Mouse (Mus musculus): ENCODE measurements around the gene Hoga1. TPM values are rescaled to one million over a fixed set of nuclear protein-coding genes. Genes with fewer than 3 reads are reported as not detected.

Hoga1 gene
- polyA plus RNA-seq, 1 experiment from 2014 or later = 97.6 TPM

- no peak for DNase-seq (ENCODE audit: low spot score)
- ATAC-seq (replicated peaks; ENCODE audit: low FRiP score, low read depth) = no peak
- no peaks in the 10 kb centered on the region for H3K4me1 ChIP-seq (replicated peaks; ENCODE audit: insufficient read depth, low read length)
Measured at GRCm38 (mm10) chr19:42118596-42118995, 73.2 kb downstream of the Hoga1 start.

GRCm38 (mm10) chr19:42120451-42120850 is 75.0 kb downstream of the Hoga1 start:
- H3K4me2 ChIP-seq (ENCODE audit: low read length) = no peak overlapping the region
- DNase-seq (ENCODE audit: low spot score) (no peak), ATAC-seq (replicated peaks; ENCODE audit: low FRiP score, low read depth) (no peak)
- WGBS = 91% methylated on average over 8 of the region's 8 CpGs
- H3K36me3 ChIP-seq (ENCODE audit: insufficient read depth, low read length) = peaks cover 46% of the 10 kb centered on the region
- no peak for TF ChIP-seq CTCF (IDR thresholded peaks at IDR 0.05; ENCODE audit: low read depth)
- H3K4me3 ChIP-seq (replicated peaks; ENCODE audit: low read depth, low read length) = no peak overlapping the region
- H3K27me3 ChIP-seq (ENCODE audit: insufficient read depth, low read length) = no peaks in the 10 kb centered on the region
- no peak overlapping the region for H3K9ac ChIP-seq (ENCODE audit: low read depth, low read length)
- no peak overlapping the region for H3K27ac ChIP-seq
- H3K9me3 ChIP-seq (replicated peaks; ENCODE audit: low read length) = no peaks in the 10 kb centered on the region
- H3K4me1 ChIP-seq (replicated peaks; ENCODE audit: insufficient read depth, low read length) = no peaks in the 10 kb centered on the region

More at GRCm38 (mm10) chr19:42118596-42118995, 73.2 kb downstream of the Hoga1 start:
- no peak overlapping the region for H3K4me2 ChIP-seq (ENCODE audit: low read length)
- peaks cover 41% of the 10 kb centered on the region for H3K36me3 ChIP-seq (ENCODE audit: insufficient read depth, low read length)
- TF ChIP-seq CTCF (IDR thresholded peaks at IDR 0.05; ENCODE audit: low read depth) = no peak
- H3K9ac ChIP-seq (ENCODE audit: low read depth, low read length) = no peak overlapping the region
- H3K4me3 ChIP-seq (replicated peaks; ENCODE audit: low read depth, low read length) = no peak overlapping the region
- no peak overlapping the region for H3K27ac ChIP-seq
- 54% methylated on average over 5 of the region's 5 CpGs for WGBS
- no peaks in the 10 kb centered on the region for H3K27me3 ChIP-seq (ENCODE audit: insufficient read depth, low read length)
- no peaks in the 10 kb centered on the region for H3K9me3 ChIP-seq (replicated peaks; ENCODE audit: low read length)

Other genes starting within 250 kb of the Hoga1 start
- 9.1 and 9.5 TPM in 2 replicates for gene Arhgap19, start 243.6 kb upstream of the Hoga1 start, polyA plus RNA-seq (2015; fragmentation: Nextera tagmentation; extraction: Ambion mirVana)
- 11.1 and 11.4 TPM in 2 replicates for gene Frat1, start 215.6 kb upstream of the Hoga1 start, polyA plus RNA-seq (2015; fragmentation: Nextera tagmentation; extraction: Ambion mirVana)
- gene Frat2, start 197.5 kb upstream of the Hoga1 start, polyA plus RNA-seq (2015; fragmentation: Nextera tagmentation; extraction: Ambion mirVana) = 5.8 and 7.2 TPM in 2 replicates
- gene Rrp12, start 149.4 kb upstream of the Hoga1 start, polyA plus RNA-seq (2015; fragmentation: Nextera tagmentation; extraction: Ambion mirVana) = 7.9 and 9.3 TPM in 2 replicates
- 488 and 525 TPM in 2 replicates for gene Pgam1, start 133.7 kb upstream of the Hoga1 start, polyA plus RNA-seq (2015; fragmentation: Nextera tagmentation; extraction: Ambion mirVana)
- 69.3 and 70.2 TPM in 2 replicates for gene Exosc1, start 112.2 kb upstream of the Hoga1 start, polyA plus RNA-seq (2015; fragmentation: Nextera tagmentation; extraction: Ambion mirVana)
- 70.0 and 73.4 TPM in 2 replicates for gene Zdhhc16, start 112.1 kb upstream of the Hoga1 start, polyA plus RNA-seq (2015; fragmentation: Nextera tagmentation; extraction: Ambion mirVana)
- 23.3 and 26.1 TPM in 2 replicates for gene Mms19, start 64.5 kb upstream of the Hoga1 start, polyA plus RNA-seq (2015; fragmentation: Nextera tagmentation; extraction: Ambion mirVana)
- gene Ubtd1, start 63.8 kb upstream of the Hoga1 start, polyA plus RNA-seq (2015; fragmentation: Nextera tagmentation; extraction: Ambion mirVana) = 31.8 and 36.6 TPM in 2 replicates
- 0.11 and 0.13 TPM in 2 replicates for gene Ankrd2, start 9.6 kb upstream of the Hoga1 start, polyA plus RNA-seq (2015; fragmentation: Nextera tagmentation; extraction: Ambion mirVana)
- gene 4933411K16Rik, start 6.6 kb downstream of the Hoga1 start, polyA plus RNA-seq (2015; fragmentation: Nextera tagmentation; extraction: Ambion mirVana) = 0.34 and 0.38 TPM in 2 replicates
- gene Morn4, start 40.7 kb downstream of the Hoga1 start, polyA plus RNA-seq (2015; fragmentation: Nextera tagmentation; extraction: Ambion mirVana) = 22.2 and 24.6 TPM in 2 replicates
- gene Pi4k2a, start 44.9 kb downstream of the Hoga1 start, polyA plus RNA-seq (2015; fragmentation: Nextera tagmentation; extraction: Ambion mirVana) = 31.9 and 33.2 TPM in 2 replicates
- gene Avpi1, start 83.4 kb downstream of the Hoga1 start, polyA plus RNA-seq (2015; fragmentation: Nextera tagmentation; extraction: Ambion mirVana) = 37.1 and 37.9 TPM in 2 replicates
- 12.5 and 18.9 TPM in 2 replicates for gene Marveld1, start 101.8 kb downstream of the Hoga1 start, polyA plus RNA-seq (2015; fragmentation: Nextera tagmentation; extraction: Ambion mirVana)
- 19.9 and 20.3 TPM in 2 replicates for gene Zfyve27, start 118.3 kb downstream of the Hoga1 start, polyA plus RNA-seq (2015; fragmentation: Nextera tagmentation; extraction: Ambion mirVana)
- 0.21 and 0.36 TPM in 2 replicates for gene Sfrp5, start 156.6 kb downstream of the Hoga1 start, polyA plus RNA-seq (2015; fragmentation: Nextera tagmentation; extraction: Ambion mirVana)
- not detected in 2 replicates for gene Golga7b, start 202.0 kb downstream of the Hoga1 start, polyA plus RNA-seq (2015; fragmentation: Nextera tagmentation; extraction: Ambion mirVana)